Mouse (Mus musculus) midbrain, embryonic 10.5 days (tissue): ENCODE measurements around the gene Sspn. TPM values are rescaled to one million over a fixed set of nuclear protein-coding genes. Genes with fewer than 3 reads are reported as not detected.

Experiments
- DNase-seq: peaks from one replicate; pipeline ENCODE4 v3.0.0-alpha.2; 2017; ENCODE audit warnings: low spot score
- H3K27ac ChIP-seq: fragments of 300-500 bp; sonication (generic); replicated peaks from 2 replicates; pipeline ENCODE4 v1.5.1; 2016; ENCODE audit warnings: mild to moderate bottlenecking
- H3K27me3 ChIP-seq: fragments of 300-500 bp; sonication (generic); 2 replicates; pipeline ENCODE4 v1.6.1; 2016; ENCODE audit warnings: low read depth, mild to moderate bottlenecking; ENCODE audit not compliant: poor library complexity, severe bottlenecking
- H3K36me3 ChIP-seq: fragments of 300-500 bp; sonication (generic); 2 replicates; pipeline ENCODE4 v1.6.1; 2016; ENCODE audit warnings: mild to moderate bottlenecking, moderate library complexity
- H3K4me1 ChIP-seq: fragments of 300-500 bp; sonication (generic); 2 replicates; pipeline ENCODE4 v1.6.1; 2016
- H3K4me3 ChIP-seq: fragments of 300-500 bp; sonication (generic); 2 replicates; pipeline ENCODE4 v1.5.1; 2016; ENCODE audit warnings: mild to moderate bottlenecking, moderate library complexity
- H3K9me3 ChIP-seq: fragments of 300-500 bp; sonication (generic); replicated peaks from 2 replicates; pipeline ENCODE4 v1.6.1; 2016; ENCODE audit warnings: mild to moderate bottlenecking
- WGBS: fragments of 180-500 bp; shearing (Covaris S2); methylation state at CpG from one replicate; pipeline ENCODE4 v1.1.7; 2016; 5-methylcytosine and 5-hydroxymethylcytosine counted together
- polyA plus RNA-seq: library from polyadenylated mRNA; unstranded; fragments of >200 nt; fragmentation: Nextera tagmentation; extraction: Ambion mirVana; gene quantifications from 2 replicates; pipeline ENCODE4 v1.2.1, GENCODE M21; 2016

Sspn gene
- polyA plus RNA-seq, result 1.6 and 3.2 TPM in 2 replicates

GRCm38 (mm10) chr6:145931341-145931740 is at the start of gene Sspn:
Gene Sspn (plus strand): TSS chr6:145931641.
- no peaks in the 10 kb centered on the region for H3K9me3 ChIP-seq
- H3K4me1 ChIP-seq, result peaks cover 20% of the 10 kb centered on the region
- 71% methylated on average over 3 of the region's 3 CpGs for WGBS
- no peak within 1 kb of the TSS for H3K4me3 ChIP-seq
- DNase-seq, result no peak
- no peak within 1 kb of the TSS for H3K27ac ChIP-seq
- no peaks in the 10 kb centered on the region for H3K36me3 ChIP-seq
- no peaks in the 10 kb centered on the region for H3K27me3 ChIP-seq

GRCm38 (mm10) chr6:145883010-145883409 is 48.4 kb upstream of the Sspn start:
- Histone ChIP-seq H3K27ac (no peak overlapping the region), H3K4me3 (no peak overlapping the region), H3K27me3 (no peaks in the 10 kb centered on the region), H3K9me3 (no peaks in the 10 kb centered on the region), H3K4me1 (no peaks in the 10 kb centered on the region), H3K36me3 (no peaks in the 10 kb centered on the region)
- DNase-seq, result no peak
- 98% methylated on average over 1 of the region's 1 CpGs for WGBS

- Histone ChIP-seq H3K9me3 (no peaks in the 10 kb centered on the region), H3K4me1 (no peaks in the 10 kb centered on the region), H3K27ac (no peak overlapping the region), H3K4me3 (no peak overlapping the region), H3K27me3 (no peaks in the 10 kb centered on the region), H3K36me3 (no peaks in the 10 kb centered on the region)
- WGBS, result 86% methylated on average over 4 of the region's 4 CpGs
- DNase-seq, result no peak
Observed at GRCm38 (mm10) chr6:145883668-145884067, 47.8 kb upstream of the Sspn start.

- H3K4me3 ChIP-seq, result no peak overlapping the region
- no peaks in the 10 kb centered on the region for H3K9me3 ChIP-seq
- WGBS, result 88% methylated on average over 4 of the region's 4 CpGs
- H3K36me3 ChIP-seq, result no peaks in the 10 kb centered on the region
- no peak for DNase-seq
- H3K4me1 ChIP-seq, result no peaks in the 10 kb centered on the region
- H3K27me3 ChIP-seq, result no peaks in the 10 kb centered on the region
- H3K27ac ChIP-seq, result no peak overlapping the region
Observed at GRCm38 (mm10) chr6:145885069-145885468, 46.4 kb upstream of the Sspn start.

GRCm38 (mm10) chr6:145886277-145886676 is 45.2 kb upstream of the Sspn start:
- Histone ChIP-seq H3K4me3 (no peak overlapping the region), H3K36me3 (no peaks in the 10 kb centered on the region), H3K4me1 (no peaks in the 10 kb centered on the region), H3K27ac (no peak overlapping the region), H3K9me3 (no peaks in the 10 kb centered on the region), H3K27me3 (no peaks in the 10 kb centered on the region)
- WGBS, result 89% methylated on average over 8 of the region's 8 CpGs
- DNase-seq, result no peak

GRCm38 (mm10) chr6:145887719-145888118 is 43.7 kb upstream of the Sspn start:
- H3K27me3 ChIP-seq, result no peaks in the 10 kb centered on the region
- WGBS, result 73% methylated on average over 6 of the region's 6 CpGs
- DNase-seq, result no peak
- no peak overlapping the region for H3K27ac ChIP-seq
- no peaks in the 10 kb centered on the region for H3K4me1 ChIP-seq
- no peaks in the 10 kb centered on the region for H3K9me3 ChIP-seq
- H3K36me3 ChIP-seq, result no peaks in the 10 kb centered on the region
- H3K4me3 ChIP-seq, result no peak overlapping the region

- 88% methylated on average over 11 of the region's 11 CpGs for WGBS
- no peaks in the 10 kb centered on the region for H3K27me3 ChIP-seq
- no peak overlapping the region for H3K27ac ChIP-seq
- no peaks in the 10 kb centered on the region for H3K36me3 ChIP-seq
- H3K4me1 ChIP-seq, result no peaks in the 10 kb centered on the region
- no peaks in the 10 kb centered on the region for H3K9me3 ChIP-seq
- no peak overlapping the region for H3K4me3 ChIP-seq
- no peak for DNase-seq
Observed at GRCm38 (mm10) chr6:145891951-145892350, 39.5 kb upstream of the Sspn start.

GRCm38 (mm10) chr6:145892381-145893265 is 38.8 kb upstream of the Sspn start:
- Histone ChIP-seq H3K36me3 (no peaks in the 10 kb centered on the region), H3K4me3 (no peak overlapping the region), H3K27ac (no peak overlapping the region), H3K27me3 (no peaks in the 10 kb centered on the region), H3K9me3 (no peaks in the 10 kb centered on the region), H3K4me1 (no peaks in the 10 kb centered on the region)
- DNase-seq, result no peak
- WGBS, result 96% methylated on average over 20 of the region's 20 CpGs

- Histone ChIP-seq H3K36me3 (no peaks in the 10 kb centered on the region), H3K27me3 (no peaks in the 10 kb centered on the region), H3K4me3 (no peak overlapping the region), H3K9me3 (no peaks in the 10 kb centered on the region), H3K27ac (no peak overlapping the region; the same call in 1 of the 2 replicates), H3K4me1 (no peaks in the 10 kb centered on the region)
- no peak for DNase-seq
- 89% methylated on average over 13 of the region's 13 CpGs for WGBS
Observed at GRCm38 (mm10) chr6:145893366-145894021, 37.9 kb upstream of the Sspn start.

GRCm38 (mm10) chr6:145894669-145895342 is 36.6 kb upstream of the Sspn start:
- Histone ChIP-seq H3K4me3 (no peak overlapping the region), H3K27me3 (no peaks in the 10 kb centered on the region), H3K36me3 (no peaks in the 10 kb centered on the region), H3K4me1 (no peaks in the 10 kb centered on the region), H3K9me3 (no peaks in the 10 kb centered on the region), H3K27ac (0 out of 2 replicates have a peak overlapping the region, but pooled peaks have one; percentile 6)
- no peak for DNase-seq
- 83% methylated on average over 8 of the region's 8 CpGs for WGBS

GRCm38 (mm10) chr6:145904169-145904568 is 27.3 kb upstream of the Sspn start:
- Histone ChIP-seq H3K27ac (no peak overlapping the region), H3K4me3 (no peak overlapping the region), H3K36me3 (no peaks in the 10 kb centered on the region), H3K9me3 (no peaks in the 10 kb centered on the region), H3K4me1 (peaks cover 6% of the 10 kb centered on the region; the same call in 1 of the 2 replicates), H3K27me3 (no peaks in the 10 kb centered on the region)
- WGBS, result 91% methylated on average over 5 of the region's 5 CpGs
- DNase-seq, result no peak

GRCm38 (mm10) chr6:145904616-145905015 is 26.8 kb upstream of the Sspn start:
- no peak overlapping the region for H3K27ac ChIP-seq
- no peaks in the 10 kb centered on the region for H3K9me3 ChIP-seq
- no peak overlapping the region for H3K4me3 ChIP-seq
- 84% methylated on average over 5 of the region's 5 CpGs for WGBS
- DNase-seq, result no peak
- H3K27me3 ChIP-seq, result no peaks in the 10 kb centered on the region
- no peaks in the 10 kb centered on the region for H3K36me3 ChIP-seq
- peaks cover 6% of the 10 kb centered on the region; the same call in 1 of the 2 replicates for H3K4me1 ChIP-seq
